Mouse (Mus musculus): Measurements from ENCODE around the gene G3bp1.

Gene G3bp1

GRCm38 (mm10) chr11:55465177-55465576 is 4.3 kb upstream of the G3bp1 start:
- no peak for DNase-seq

GRCm38 (mm10) chr11:55468012-55468411 is 1.5 kb upstream of the G3bp1 start:
- no peak for DNase-seq

GRCm38 (mm10) chr11:55468611-55469047 is 856 bp upstream of the G3bp1 start:
- DNase-seq = no peak

GRCm38 (mm10) chr11:55469923-55470691 is 622 bp downstream of the G3bp1 start:
- peak; percentile 21 for DNase-seq

- DNase-seq = no peak
Measured at GRCm38 (mm10) chr11:55470761-55471160, 1.3 kb downstream of the G3bp1 start.

GRCm38 (mm10) chr11:55471467-55471866 is 2.0 kb downstream of the G3bp1 start:
- DNase-seq = no peak

- DNase-seq = no peak
Measured at GRCm38 (mm10) chr11:55473219-55473618, 3.7 kb downstream of the G3bp1 start.

- DNase-seq = no peak
Measured at GRCm38 (mm10) chr11:55485443-55485842, 16.0 kb downstream of the G3bp1 start.

GRCm38 (mm10) chr11:55496158-55496557 is 26.7 kb downstream of the G3bp1 start:
- DNase-seq = no peak

- peak; percentile 41 for DNase-seq
Measured at GRCm38 (mm10) chr11:55497885-55498284, 28.4 kb downstream of the G3bp1 start.

GRCm38 (mm10) chr11:55501955-55502531 is 32.6 kb downstream of the G3bp1 start:
- DNase-seq = no peak

- DNase-seq = no peak
Measured at GRCm38 (mm10) chr11:55502886-55503285, 33.4 kb downstream of the G3bp1 start.

- no peak for DNase-seq
Measured at GRCm38 (mm10) chr11:55505485-55505884, 36.0 kb downstream of the G3bp1 start.

- DNase-seq = no peak
Measured at GRCm38 (mm10) chr11:55511374-55511773, 41.9 kb downstream of the G3bp1 start.

GRCm38 (mm10) chr11:55517666-55518065 is 48.2 kb downstream of the G3bp1 start:
- no peak for DNase-seq

- peak; percentile 61 for DNase-seq
Measured at GRCm38 (mm10) chr11:55518806-55519674, 49.6 kb downstream of the G3bp1 start.

- no peak for DNase-seq
Measured at GRCm38 (mm10) chr11:55530741-55531140, 61.3 kb downstream of the G3bp1 start.

- DNase-seq = no peak
Measured at GRCm38 (mm10) chr11:55533378-55533777, 63.9 kb downstream of the G3bp1 start.

GRCm38 (mm10) chr11:55534766-55535165 is 65.3 kb downstream of the G3bp1 start:
- no peak for DNase-seq

GRCm38 (mm10) chr11:55542128-55542527 is 72.6 kb downstream of the G3bp1 start:
- no peak for DNase-seq

- no peak for DNase-seq
Measured at GRCm38 (mm10) chr11:55542671-55543070, 73.2 kb downstream of the G3bp1 start.

- no peak for DNase-seq
Measured at GRCm38 (mm10) chr11:55545690-55546089, 76.2 kb downstream of the G3bp1 start.

Data from liver (tissue).